ENCODE assay signal across 8 mouse cellular contexts in genomic region chr7:98191571-98192250, GRCm38 (mm10). TPM values are rescaled to one million over a fixed set of nuclear protein-coding genes. Genes with fewer than 3 reads are reported as not detected.
DNase-seq lines count a peak whose midpoint lies in the region; ATAC-seq and TF ChIP-seq lines count a peak whose summit lies in the region.

No protein-coding gene starts in this region.

- H3K27me3 ChIP-seq in lung, postnatal 0 days (replicated peaks; ENCODE audit: insufficient read depth, low read length): peaks cover 40% of the 10 kb centered on the region

- no peak overlapping the region for H3K9ac ChIP-seq in lung, postnatal 0 days (replicated peaks; ENCODE audit: low read depth)

- H3K4me1 ChIP-seq in lung, postnatal 0 days (ENCODE audit: insufficient read depth, low read depth, low read length): peaks cover 3% of the 10 kb centered on the region

- 60% methylated on average over 17 of the region's 17 CpGs for WGBS in lung, postnatal 0 days

- TF ChIP-seq CTCF in layer of hippocampus, adult 2 months (conservative IDR thresholded peaks at IDR 0.05): peak; percentile 50
- TF ChIP-seq CTCF in lung, postnatal 0 days (IDR thresholded peaks at IDR 0.05): peak; percentile 86

- H3K9me3 ChIP-seq in lung, postnatal 0 days (ENCODE audit: low read length): no peaks in the 10 kb centered on the region

- DNase-seq in layer of hippocampus, adult 2 months (ENCODE audit: low spot score in 2 of 2): no peak
- no peak for DNase-seq in layer of hippocampus, postnatal 14 days (ENCODE audit: low spot score in 2 of 2)
- peak; percentile 36 for DNase-seq in NIH3T3 (ENCODE audit: low read depth)
- peak; percentile 66 for DNase-seq in kidney, adult 18-20 months
- DNase-seq in lung, postnatal 0 days (ENCODE audit: low spot score): peak; percentile 53
- no peak for DNase-seq in cerebellum, adult 8-10 months
- no peak for DNase-seq in layer of hippocampus, adult 18-20 months (ENCODE audit: low spot score in 2 of 2)

- no peak overlapping the region for H3K4me3 ChIP-seq in layer of hippocampus, adult 2 months
- H3K4me3 ChIP-seq in lung, postnatal 0 days (ENCODE audit: low read depth, low read length): no peak overlapping the region

- 0 out of 2 replicates have a peak, but pooled peaks have one; percentile 19 for ATAC-seq in lung, postnatal 0 days
- ATAC-seq in megakaryocyte-erythroid progenitor cell, adult 5-6 weeks (replicated peaks; ENCODE audit: low FRiP score, low TSS enrichment, poor library complexity, severe bottlenecking): no peak

- H3K4me2 ChIP-seq in lung, postnatal 0 days (replicated peaks; ENCODE audit: low read depth, low read length): no peak overlapping the region

- H3K27ac ChIP-seq in layer of hippocampus, adult 2 months: no peak overlapping the region
- no peak overlapping the region for H3K27ac ChIP-seq in lung, postnatal 0 days (ENCODE audit: low read length)

- H3K36me3 ChIP-seq in lung, postnatal 0 days (ENCODE audit: insufficient read depth, low read length): no peaks in the 10 kb centered on the region

- TF ChIP-seq EP300 in lung, postnatal 0 days (IDR thresholded peaks at IDR 0.05): no peak

RNA-seq across cellular contexts. Expression of gene B3gnt6, which starts 7.6 kb away (rescaled TPM):
- under 1 TPM; 0.34 to 0.36 TPM for total RNA-seq in layer of hippocampus, adult 2 months (2021)
- total RNA-seq in layer of hippocampus, postnatal 14 days (2021): under 1 TPM; 0.23 to 0.26 TPM
- polyA plus RNA-seq in lung, postnatal 0 days (2015; fragmentation: Nextera tagmentation; extraction: Ambion mirVana): 0.23 and 0.44 TPM in 2 replicates
- not detected in 2 replicates for total RNA-seq in megakaryocyte-erythroid progenitor cell, adult 5-6 weeks (2014; fragmentation: Nextera tagmentation)
- total RNA-seq in megakaryocyte-erythroid progenitor cell, adult 5-6 weeks (2017): not detected in 2 replicates
- total RNA-seq in layer of hippocampus, adult 18-20 months (2021): under 1 TPM; 0.13 to 0.25 TPM

RNA-seq across cellular contexts. Expression of gene Capn5, which starts 13.6 kb away (rescaled TPM):
- 10 to 100 TPM; 42.3 to 45.0 TPM for total RNA-seq in layer of hippocampus, adult 2 months (2021)
- total RNA-seq in layer of hippocampus, postnatal 14 days (2021): 10 to 100 TPM; 57.0 to 58.9 TPM
- 5.0 and 5.2 TPM in 2 replicates for polyA plus RNA-seq in lung, postnatal 0 days (2015; fragmentation: Nextera tagmentation; extraction: Ambion mirVana)
- total RNA-seq in megakaryocyte-erythroid progenitor cell, adult 5-6 weeks (2014; fragmentation: Nextera tagmentation): 7.5 and 8.3 TPM in 2 replicates
- total RNA-seq in megakaryocyte-erythroid progenitor cell, adult 5-6 weeks (2017): 5.6 and 5.9 TPM in 2 replicates
- 10 to 100 TPM; 43.4 to 47.4 TPM for total RNA-seq in layer of hippocampus, adult 18-20 months (2021)

RNA-seq across cellular contexts. Expression of gene Omp, which starts 46.4 kb away (rescaled TPM):
- 1 to 10 TPM in 1 of 2 experiments, under 1 TPM in 1; 0.96 to 1.3 TPM for total RNA-seq in layer of hippocampus, adult 2 months (2021)
- total RNA-seq in layer of hippocampus, postnatal 14 days (2021): 1 to 10 TPM; 1.1 to 1.5 TPM
- 0.12 and 0.14 TPM in 2 replicates for polyA plus RNA-seq in lung, postnatal 0 days (2015; fragmentation: Nextera tagmentation; extraction: Ambion mirVana)
- total RNA-seq in megakaryocyte-erythroid progenitor cell, adult 5-6 weeks (2014; fragmentation: Nextera tagmentation): 0.63 and 0.82 TPM in 2 replicates
- not detected in 2 replicates for total RNA-seq in megakaryocyte-erythroid progenitor cell, adult 5-6 weeks (2017)
- total RNA-seq in layer of hippocampus, adult 18-20 months (2021): 1 to 10 TPM; 1.1 to 1.2 TPM

Comparison
In these comparisons a context has a peak if more than half of its experiments do, and no peak if none do; other contexts are left out.
1. DNase-seq: peak in NIH3T3 (single experiment), kidney, adult 18-20 months (single experiment) and lung, postnatal 0 days (single experiment); none in layer of hippocampus, adult 2 months (0 of 2), layer of hippocampus, postnatal 14 days (0 of 2), cerebellum, adult 8-10 months (single experiment) and layer of hippocampus, adult 18-20 months (0 of 2).
2. RNA of gene Capn5, which starts 13.6 kb away (total RNA-seq): 57.0 to 58.9 TPM in layer of hippocampus, postnatal 14 days, 43.4 to 47.4 TPM in layer of hippocampus, adult 18-20 months and 42.3 to 45.0 TPM in layer of hippocampus, adult 2 months; 5.6 to 8.3 TPM in megakaryocyte-erythroid progenitor cell, adult 5-6 weeks; every median in the first group is over 4 times any median in the second.